Mouse (Mus musculus): ENCODE results near the gene Ccdc80.

- no peak for TF ChIP-seq POLR2A (IDR thresholded peaks at IDR 0.05; ENCODE audit: borderline replicate concordance, insufficient read depth, low read length)
- no peak for TF ChIP-seq CTCF (IDR thresholded peaks at IDR 0.05; ENCODE audit: borderline replicate concordance, insufficient read depth, low read depth, low read length)
These were observed 17.3 kb downstream of the Ccdc80 start for GRCm38 (mm10) chr16:45110498-45110897.

Data from cerebellum, adult 2 months (tissue).